Mouse (Mus musculus): ENCODE data around the gene Ccdc88c.
A peak's percentile ranks its signal among the peaks of the same experiment; 100 is the strongest.

Gene Ccdc88c

DNA sequence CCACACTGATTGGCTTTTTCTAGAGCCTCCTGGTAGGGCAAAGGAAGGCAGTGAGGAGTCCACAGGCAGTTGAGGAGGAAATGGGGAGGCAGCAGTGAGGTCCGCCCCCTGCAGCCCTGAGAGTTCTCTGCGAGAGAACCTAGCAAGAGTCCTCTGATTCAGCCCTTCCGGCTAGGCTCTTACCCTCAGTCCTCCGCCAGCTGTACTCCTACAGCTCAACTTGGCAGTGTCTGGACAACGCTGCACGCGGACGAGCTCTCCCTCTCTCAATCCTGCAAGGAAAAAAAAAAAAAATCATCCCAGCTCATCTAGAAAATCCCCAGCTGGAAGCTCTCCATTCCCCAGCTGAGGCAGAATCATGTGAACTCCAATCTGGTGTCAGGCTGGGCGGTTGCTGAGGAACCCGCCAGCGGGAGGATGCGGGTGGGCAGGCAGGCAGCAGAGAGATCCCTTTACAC is 141.0 kb downstream of the Ccdc88c start:
- no peak for DNase-seq (ENCODE audit: inconsistent age in 2 of 2, low spot score in 1 of 2)

DNA sequence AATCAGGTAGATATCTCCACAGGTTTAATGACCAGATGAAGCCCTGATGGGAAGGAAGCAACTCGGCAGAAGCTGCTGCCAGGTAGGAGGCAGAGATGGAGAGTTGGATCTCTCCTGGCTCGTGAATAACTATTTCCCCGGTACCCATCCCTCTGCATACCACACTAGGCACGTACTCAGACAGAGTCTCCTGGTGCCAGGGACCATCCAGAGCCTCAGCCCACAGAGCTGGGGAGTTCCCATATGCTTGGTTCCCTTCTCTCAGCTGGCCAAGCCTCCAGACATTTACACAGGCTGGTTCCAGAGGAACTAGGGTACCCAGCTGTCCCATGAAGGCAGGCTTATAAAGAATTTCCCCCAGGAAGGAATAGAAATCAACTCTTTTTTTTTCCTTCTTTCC is 142.0 kb downstream of the Ccdc88c start:
- DNase-seq (ENCODE audit: inconsistent age in 2 of 2, low spot score in 1 of 2), result no peak

DNA sequence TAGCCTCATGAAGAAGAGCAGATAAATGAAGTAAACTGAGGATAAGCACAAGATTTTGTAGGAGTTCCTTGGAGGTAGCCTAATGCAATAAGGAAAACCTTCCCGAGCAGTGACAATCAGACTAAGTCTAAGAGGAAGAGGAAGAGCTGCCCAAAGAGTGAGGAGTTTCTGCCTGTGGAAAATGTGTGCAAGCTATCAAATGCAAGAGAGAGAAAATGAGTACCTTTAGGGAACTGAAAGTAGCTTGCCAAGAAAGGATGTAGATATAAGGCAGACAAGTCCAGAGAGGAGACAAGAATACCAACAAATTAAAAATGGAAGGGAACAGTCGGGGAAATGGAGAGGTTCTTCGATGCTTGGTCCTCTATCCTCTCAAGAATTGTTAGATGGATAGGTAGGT is 143.3 kb downstream of the Ccdc88c start:
- DNase-seq (ENCODE audit: inconsistent age in 2 of 2, low spot score in 1 of 2), result no peak

DNA sequence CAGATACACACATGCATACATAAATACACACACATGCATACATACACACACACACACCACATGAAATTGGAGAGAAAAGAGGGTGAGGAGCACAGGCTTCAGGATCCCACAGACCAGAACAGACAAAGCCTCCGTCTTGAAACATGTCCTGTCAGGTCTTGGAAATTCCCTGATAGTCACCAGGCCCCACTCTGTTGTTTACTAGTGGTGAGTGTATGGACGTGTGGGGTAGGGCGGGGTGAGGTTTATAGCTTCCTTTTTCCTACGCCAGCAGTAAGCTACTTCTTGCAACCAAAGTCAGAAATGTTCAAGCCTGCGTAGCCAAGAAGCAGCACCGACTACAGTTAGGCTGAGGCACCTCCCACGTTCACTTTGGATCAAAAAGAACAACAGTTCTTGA is 145.7 kb downstream of the Ccdc88c start:
- no peak for DNase-seq (ENCODE audit: inconsistent age in 2 of 2, low spot score in 1 of 2)

DNA sequence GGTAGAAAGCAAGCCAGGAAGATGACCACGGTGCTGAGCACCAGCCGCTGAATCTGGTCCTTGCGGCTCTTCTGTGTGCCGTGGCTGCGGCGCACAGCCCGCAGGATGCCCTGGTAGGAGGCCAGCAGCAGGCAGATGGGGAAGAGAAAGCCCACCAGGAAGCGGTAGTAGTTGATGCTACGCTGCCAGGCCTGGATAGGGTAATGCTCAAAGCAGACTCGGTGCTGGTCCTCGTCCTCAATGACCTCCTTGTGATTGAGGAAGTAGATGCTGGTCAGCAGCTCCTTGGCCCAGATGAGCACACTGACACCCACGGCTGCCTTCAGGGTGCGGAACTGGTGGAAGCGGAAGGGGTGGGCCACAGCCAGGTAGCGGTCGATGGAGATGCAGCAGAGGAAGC is 150.3 kb downstream of the Ccdc88c start:
- DNase-seq (ENCODE audit: inconsistent age in 2 of 2, low spot score in 1 of 2), result no peak

DNA sequence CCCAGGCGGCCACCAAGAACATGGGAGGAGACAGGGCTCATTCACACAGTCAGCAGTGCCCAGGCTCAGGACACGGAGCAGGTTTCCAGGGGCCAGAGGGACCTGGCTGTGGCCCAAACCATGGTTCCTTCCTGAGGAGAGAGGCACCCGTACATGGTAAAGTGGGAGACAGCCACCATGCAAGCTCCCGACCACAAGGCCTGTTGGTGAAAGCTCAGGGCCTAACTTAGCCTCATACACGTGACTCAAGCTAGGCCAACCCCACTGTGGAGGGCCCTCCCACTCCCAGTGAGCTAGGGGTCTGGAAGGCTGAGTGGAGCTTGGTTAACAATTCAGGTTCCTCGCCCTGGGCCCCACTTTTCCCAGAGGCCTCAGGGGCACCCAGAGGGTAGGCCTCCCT is 150.9 kb downstream of the Ccdc88c start:
- DNase-seq (ENCODE audit: inconsistent age in 2 of 2, low spot score in 1 of 2), result no peak

DNA sequence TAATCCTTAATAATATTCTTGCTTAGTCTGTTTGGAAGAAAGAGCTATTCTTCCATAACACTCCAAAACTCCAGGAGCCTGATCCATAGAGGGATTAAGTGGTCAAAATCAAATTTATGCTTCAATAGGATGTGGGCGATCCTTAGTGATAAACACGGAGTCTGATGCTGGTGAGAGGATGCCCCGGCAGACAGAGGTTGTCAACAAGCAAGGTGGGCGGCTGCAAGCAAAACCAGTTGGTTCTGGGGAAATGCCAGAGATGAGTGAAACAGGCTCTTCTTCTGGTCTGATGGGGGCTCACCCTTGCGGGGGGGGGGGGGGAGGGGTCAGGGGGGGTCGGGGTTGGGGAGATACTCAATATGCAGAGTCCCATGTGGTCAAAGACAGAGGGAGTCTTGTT is 152.9 kb downstream of the Ccdc88c start:
- no peak for DNase-seq (ENCODE audit: inconsistent age in 2 of 2, low spot score in 1 of 2)

DNA sequence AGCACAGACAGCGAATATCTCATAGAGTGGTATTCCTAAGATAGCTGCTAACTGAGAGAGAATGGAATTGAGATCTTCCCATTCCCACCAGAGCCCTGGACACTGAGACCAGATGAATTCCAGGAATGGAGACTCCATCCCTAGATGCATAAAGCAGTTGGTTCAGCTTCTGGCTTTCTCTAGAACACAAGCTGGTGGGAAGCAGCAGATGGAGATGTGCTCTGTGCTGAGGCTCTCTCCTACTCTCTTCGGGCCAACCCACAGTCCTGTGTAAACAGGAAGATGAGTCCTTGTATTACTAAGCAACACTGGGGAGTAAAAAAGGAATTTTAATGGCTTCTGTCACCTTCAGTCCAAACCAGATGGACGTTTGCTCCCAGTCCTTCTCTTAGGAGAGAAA is 153.3 kb downstream of the Ccdc88c start:
- DNase-seq (ENCODE audit: inconsistent age in 2 of 2, low spot score in 1 of 2), result no peak

DNA sequence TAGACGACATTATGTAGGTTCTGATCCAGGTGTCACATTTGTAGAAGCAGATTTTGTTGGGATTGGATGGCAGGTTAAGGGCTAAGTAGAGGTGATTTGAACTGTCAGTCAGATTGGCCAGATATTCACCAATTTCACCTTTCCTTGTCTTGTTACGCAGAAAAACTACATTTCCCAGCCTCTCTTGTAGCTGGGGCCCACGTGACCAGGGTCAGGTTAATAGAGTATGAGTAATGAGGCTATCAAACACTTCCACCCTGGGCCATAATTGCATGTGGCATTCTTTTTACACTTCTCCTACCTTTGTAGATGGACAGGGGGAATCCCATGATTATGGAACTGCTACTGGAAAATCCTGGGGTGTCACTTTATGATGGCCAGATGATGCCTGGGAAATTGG is 155.2 kb downstream of the Ccdc88c start:
- DNase-seq (ENCODE audit: inconsistent age in 2 of 2, low spot score in 1 of 2), result no peak

DNA sequence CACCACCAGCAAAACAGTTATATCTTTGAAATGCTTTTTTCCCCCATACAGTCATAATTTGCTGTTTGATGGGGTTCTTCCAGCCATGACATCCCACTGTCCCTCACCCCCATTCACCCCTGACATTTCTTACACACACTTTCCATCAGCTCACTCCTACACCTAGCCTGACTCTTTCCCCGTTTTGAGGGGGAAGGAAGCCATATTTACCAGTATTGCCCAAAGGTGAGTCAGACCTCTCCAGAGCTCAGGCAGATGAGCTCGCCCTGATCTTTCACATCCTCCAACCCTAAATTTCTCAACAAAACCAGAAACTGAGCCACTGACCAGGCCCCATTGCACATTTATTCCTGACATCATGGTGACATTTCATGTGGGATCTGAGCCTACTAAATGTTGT is 157.0 kb downstream of the Ccdc88c start:
- DNase-seq (ENCODE audit: inconsistent age in 2 of 2, low spot score in 1 of 2), result no peak

DNA sequence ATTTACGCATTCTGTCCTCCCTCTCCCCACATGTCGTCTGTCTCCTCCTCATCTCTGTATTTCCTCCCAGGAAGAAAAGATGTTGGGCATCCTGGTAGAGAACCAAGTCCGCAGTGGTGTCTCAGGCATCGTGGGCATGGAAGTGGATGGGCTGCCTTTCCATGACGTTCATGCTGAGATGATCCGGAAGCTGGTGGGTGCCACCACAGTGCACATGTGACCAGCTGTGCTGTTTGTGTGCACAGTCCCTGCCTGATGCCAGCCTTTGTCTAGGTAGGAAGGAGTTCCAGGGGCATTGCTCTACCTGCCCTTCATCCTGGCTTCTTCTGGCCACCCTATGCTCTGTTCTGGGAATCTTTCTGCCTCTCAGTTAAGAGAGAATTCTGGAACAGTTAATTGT is 157.6 kb downstream of the Ccdc88c start:
- no peak for DNase-seq (ENCODE audit: inconsistent age in 2 of 2, low spot score in 1 of 2)

DNA sequence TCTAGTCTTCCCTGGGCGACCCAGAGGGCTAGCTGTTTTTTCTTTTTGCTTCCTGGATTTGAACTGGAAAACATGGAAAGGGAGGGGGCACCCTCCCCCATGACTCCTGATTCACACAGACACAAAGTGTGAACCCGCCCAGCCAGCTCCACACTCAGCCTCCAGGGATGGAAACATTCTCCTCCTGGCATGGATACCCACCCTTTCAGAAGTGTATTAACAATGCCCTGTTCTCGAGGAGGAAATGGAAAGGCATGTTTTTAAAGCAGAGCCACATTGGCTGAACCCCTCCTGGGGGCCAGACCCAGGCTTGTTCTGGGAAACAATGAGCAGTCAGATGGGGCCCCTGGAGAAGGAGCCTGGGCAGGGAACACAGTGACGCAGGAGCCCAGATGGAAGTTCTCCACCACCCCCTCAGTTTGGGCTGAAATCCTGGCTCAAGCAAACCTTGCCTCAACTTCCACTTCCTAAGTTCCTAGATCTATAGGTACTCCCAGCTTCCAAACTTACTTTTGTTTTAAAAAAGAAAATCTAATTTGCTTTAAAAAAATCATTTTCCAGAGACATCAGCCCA is 160.7 kb downstream of the Ccdc88c start:
- DNase-seq (ENCODE audit: inconsistent age in 2 of 2, low spot score in 1 of 2), result no peak

DNA sequence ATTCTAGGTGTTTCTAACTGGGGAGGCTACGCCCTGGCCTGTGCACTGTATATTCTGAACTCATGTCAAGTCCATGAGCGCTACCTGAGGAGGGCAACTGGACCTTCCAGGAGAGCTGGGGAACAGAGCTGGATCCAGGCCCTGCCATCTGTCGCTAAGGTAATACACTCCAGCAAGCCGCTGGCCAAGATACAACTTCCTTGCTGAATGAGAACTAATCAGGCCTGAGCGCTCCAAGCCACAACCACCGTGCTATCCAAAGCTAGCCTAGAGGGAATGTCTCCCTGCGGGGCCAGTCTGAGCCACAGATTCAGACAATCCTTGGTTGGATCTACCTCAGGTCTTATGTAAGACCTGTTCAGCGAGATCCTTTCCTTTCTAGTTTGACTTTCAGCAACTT is 161.8 kb downstream of the Ccdc88c start:
- DNase-seq (ENCODE audit: inconsistent age in 2 of 2, low spot score in 1 of 2), result no peak

DNA sequence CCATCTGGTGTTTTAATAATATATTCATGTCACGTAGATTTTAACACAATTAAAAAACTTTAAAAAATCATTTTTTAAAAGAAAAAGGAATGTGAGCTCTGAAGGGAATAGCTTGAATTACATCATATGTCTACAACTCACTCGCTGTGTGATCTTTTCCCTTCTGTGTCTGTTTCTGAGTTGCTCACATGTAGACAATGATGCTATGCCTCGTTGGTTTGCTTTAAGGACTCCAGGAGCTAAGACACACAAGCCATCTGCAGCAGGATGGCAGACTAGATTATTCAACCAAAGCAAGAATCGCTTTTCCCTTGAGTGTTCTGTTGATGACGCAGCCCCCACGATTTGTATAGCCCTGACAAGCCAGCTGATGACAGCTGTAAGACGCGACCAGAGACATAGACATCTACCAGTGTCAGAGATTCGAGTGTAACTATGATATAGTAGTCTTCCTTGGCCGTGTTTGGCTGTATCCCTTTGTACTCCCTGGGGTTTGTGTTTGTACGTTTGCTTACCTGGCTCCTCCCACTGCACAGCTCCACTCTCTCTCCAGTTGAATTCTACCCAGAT is 163.3 kb downstream of the Ccdc88c start:
- no peak for DNase-seq (ENCODE audit: inconsistent age in 2 of 2, low spot score in 1 of 2)

DNA sequence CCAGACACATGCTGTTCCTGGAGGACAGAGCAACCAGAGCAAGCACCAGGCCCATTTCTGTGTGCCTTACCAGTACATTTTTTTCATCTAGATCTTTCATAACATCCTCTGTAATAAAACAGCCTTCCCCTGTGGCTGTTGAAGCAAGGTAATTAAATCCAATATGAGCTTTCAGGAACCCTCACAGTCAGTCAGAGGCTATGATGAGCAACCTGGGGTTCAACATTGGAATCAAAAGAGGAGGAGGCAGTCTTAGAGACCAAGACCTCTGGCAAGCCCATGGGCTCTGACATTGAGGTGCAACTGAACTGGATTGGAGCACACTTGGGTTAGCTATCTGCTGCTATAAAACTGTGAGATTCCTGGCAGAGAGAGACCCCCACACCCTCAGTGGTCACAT is 163.8 kb downstream of the Ccdc88c start:
- DNase-seq (ENCODE audit: inconsistent age in 2 of 2, low spot score in 1 of 2), result peak in 1 of 2 experiments; percentile 31

DNA sequence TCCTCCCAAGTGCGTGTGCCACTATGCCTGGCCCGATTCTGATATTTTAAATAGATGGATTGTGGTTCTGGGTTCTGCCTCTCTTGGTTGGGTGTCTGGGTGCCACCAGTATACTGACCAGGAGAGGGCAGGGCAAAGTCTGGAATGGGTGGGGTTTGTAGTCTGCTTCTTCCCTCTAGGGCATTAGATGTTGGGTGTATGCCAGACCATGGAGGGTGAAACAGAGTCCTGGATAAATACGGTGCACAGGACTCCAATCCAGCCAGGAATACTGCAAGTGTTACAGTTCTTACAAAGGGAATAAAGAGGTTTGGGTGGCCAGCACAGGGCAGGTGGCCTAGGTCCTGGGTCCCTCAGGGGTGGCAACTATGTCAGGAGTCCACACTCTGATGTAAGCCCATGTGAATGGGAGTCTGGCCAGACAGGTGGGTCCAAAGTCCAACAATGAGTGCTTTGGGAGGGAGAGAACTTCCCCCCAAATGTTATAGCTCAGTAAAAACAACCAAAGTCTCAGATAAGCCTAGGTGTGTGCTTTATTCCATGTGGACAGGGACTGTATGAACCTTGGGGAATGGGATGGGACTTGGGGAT is 165.9 kb downstream of the Ccdc88c start:
- DNase-seq (ENCODE audit: inconsistent age in 2 of 2, low spot score in 1 of 2), result no peak

DNA sequence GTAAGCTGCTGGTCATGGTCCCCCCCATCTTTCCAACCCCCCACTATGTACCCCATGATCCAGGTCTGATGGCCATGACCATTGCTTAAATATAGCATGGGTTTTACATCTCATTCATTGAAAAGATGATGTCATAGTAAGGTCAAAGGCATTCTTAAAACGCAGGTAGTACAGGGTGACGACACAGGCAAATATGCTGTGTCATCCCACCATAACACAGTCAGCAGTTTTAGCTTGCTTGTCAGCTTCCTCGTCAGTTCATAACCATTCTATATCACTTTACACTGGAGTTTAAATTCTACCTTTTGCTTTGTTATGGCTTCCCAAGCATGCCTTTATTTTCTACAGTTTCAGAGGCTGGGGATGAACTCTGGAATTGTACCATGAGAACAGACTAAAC is 166.6 kb downstream of the Ccdc88c start:
- no peak for DNase-seq (ENCODE audit: inconsistent age in 2 of 2, low spot score in 1 of 2)

Measured in adrenal gland, adult (tissue).